Mouse (Mus musculus) lung, embryonic 16.5 days (tissue): ENCODE measurements around the gene Gm26566. TPM values are rescaled to one million over a fixed set of nuclear protein-coding genes. Genes with fewer than 3 reads are reported as not detected.

Experiments used
- ATAC-seq: fragments of 200-750 bp; cut with Nextera tagmentation; 2 replicates; pipeline ENCODE4 v1.8.0; 2017; ENCODE audit warnings: low read depth, mild to moderate bottlenecking, moderate library complexity
- H3K27ac ChIP-seq: fragments of 300-500 bp; sonication (generic); 2 replicates; pipeline ENCODE4 v1.5.1; 2014; ENCODE audit warnings: mild to moderate bottlenecking, control low read depth, low read length
- H3K27me3 ChIP-seq: fragments of 300-500 bp; sonication (generic); 2 replicates; pipeline ENCODE4 v1.6.1; 2014; ENCODE audit warnings: low read depth, low read length, mixed read lengths; ENCODE audit not compliant: control insufficient read depth, insufficient read depth
- H3K36me3 ChIP-seq: fragments of 300-500 bp; sonication (generic); 2 replicates; pipeline ENCODE4 v1.6.1; 2014; ENCODE audit warnings: low read length; ENCODE audit not compliant: control insufficient read depth, insufficient read depth
- H3K4me1 ChIP-seq: fragments of 300-500 bp; sonication (generic); replicated peaks from 2 replicates; pipeline ENCODE4 v1.6.1; 2014; ENCODE audit warnings: low read length, mixed read lengths; ENCODE audit not compliant: control insufficient read depth, insufficient read depth
- H3K4me2 ChIP-seq: fragments of 300-500 bp; sonication (generic); 2 replicates; pipeline ENCODE4 v1.6.1; 2014; ENCODE audit warnings: low read depth, low read length, control low read depth
- H3K4me3 ChIP-seq: fragments of 300-500 bp; sonication (generic); 2 replicates; pipeline ENCODE4 v1.5.1; 2014; ENCODE audit warnings: mild to moderate bottlenecking, low read length, control low read depth
- H3K9ac ChIP-seq: fragments of 300-500 bp; sonication (generic); 2 replicates; pipeline ENCODE4 v1.6.1; 2014; ENCODE audit warnings: low read length, control low read depth
- H3K9me3 ChIP-seq: fragments of 300-500 bp; sonication (generic); 2 replicates; pipeline ENCODE4 v1.6.1; 2016; ENCODE audit warnings: low read length; ENCODE audit not compliant: control insufficient read depth
- WGBS: fragments of 180-500 bp; shearing (Covaris S2); extraction: QIAGEN DNeasy Blood & Tissue Kit; methylation state at CpG from one replicate; pipeline ENCODE4 v1.1.7; 2014; 5-methylcytosine and 5-hydroxymethylcytosine counted together
- polyA plus RNA-seq: library from polyadenylated mRNA; unstranded; fragments of >200 nt; fragmentation: Nextera tagmentation; extraction: Ambion mirVana; gene quantifications from 2 replicates; pipeline ENCODE4 v1.2.1, GENCODE M21; 2015

The Gm26566 gene
- polyA plus RNA-seq, 1 experiment from 2014 or later, result 1.2 TPM

GRCm38 (mm10) chr4:88697108-88697507 is 24.5 kb upstream of the Gm26566 start:
- H3K4me1 ChIP-seq, result no peaks in the 10 kb centered on the region
- no peaks in the 10 kb centered on the region for H3K36me3 ChIP-seq
- H3K9me3 ChIP-seq, result no peaks in the 10 kb centered on the region
- H3K4me3 ChIP-seq, result no peak overlapping the region
- WGBS, result 58% methylated on average over 6 of the region's 6 CpGs
- H3K27me3 ChIP-seq, result no peaks in the 10 kb centered on the region
- no peak overlapping the region for H3K4me2 ChIP-seq
- ATAC-seq, result no peak
- H3K9ac ChIP-seq, result no peak overlapping the region
- no peak overlapping the region for H3K27ac ChIP-seq

DNA sequence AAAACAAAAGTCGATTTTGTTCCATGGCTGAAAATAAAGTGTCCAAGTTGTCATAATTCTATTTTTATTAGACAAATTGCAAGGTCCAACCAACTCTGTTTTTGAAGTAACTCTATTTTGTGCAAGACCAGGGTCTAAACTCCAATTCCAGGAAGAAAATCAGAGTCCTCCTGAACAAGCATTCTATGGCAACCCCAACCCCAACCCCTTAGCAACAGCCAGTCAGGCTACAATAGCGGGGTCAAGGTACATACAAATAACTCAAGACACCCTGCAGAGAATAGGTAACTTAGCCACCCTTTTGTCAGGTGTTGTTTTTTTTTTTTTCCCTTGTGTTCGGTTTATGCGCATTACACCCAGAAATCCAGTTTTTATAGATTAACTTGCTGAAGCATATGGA is 23.9 kb upstream of the Gm26566 start:
- no peak for ATAC-seq
- Histone ChIP-seq H3K9me3 (no peaks in the 10 kb centered on the region), H3K27me3 (no peaks in the 10 kb centered on the region), H3K36me3 (no peaks in the 10 kb centered on the region), H3K9ac (no peak overlapping the region), H3K4me3 (no peak overlapping the region), H3K4me2 (no peak overlapping the region), H3K4me1 (no peaks in the 10 kb centered on the region), H3K27ac (no peak overlapping the region)
- 78% methylated on average over 4 of the region's 4 CpGs for WGBS

DNA sequence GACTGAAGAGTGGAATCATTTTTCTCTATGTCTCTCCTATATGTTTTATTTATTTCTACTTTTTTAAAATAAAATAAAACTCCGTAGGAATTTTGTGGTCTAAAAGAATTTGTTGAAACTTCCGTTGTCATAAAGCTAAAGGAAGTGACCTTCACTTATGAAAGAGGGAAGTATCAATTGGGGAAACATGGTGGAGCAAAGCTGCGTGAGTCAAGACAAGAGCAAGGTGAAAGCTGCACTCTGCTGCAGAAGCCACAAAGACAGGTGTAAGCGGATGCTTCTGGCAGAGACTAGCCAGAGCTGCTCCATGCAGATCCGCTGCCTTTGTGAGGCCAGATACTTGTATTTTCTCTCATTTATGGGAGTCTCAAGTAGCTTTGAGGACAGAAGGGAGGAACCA is 22.8 kb upstream of the Gm26566 start:
- H3K4me3 ChIP-seq, result no peak overlapping the region
- no peaks in the 10 kb centered on the region for H3K9me3 ChIP-seq
- no peak for ATAC-seq
- no peaks in the 10 kb centered on the region for H3K4me1 ChIP-seq
- 70% methylated on average over 5 of the region's 5 CpGs for WGBS
- no peak overlapping the region for H3K9ac ChIP-seq
- H3K4me2 ChIP-seq, result no peak overlapping the region
- H3K27ac ChIP-seq, result no peak overlapping the region
- no peaks in the 10 kb centered on the region for H3K27me3 ChIP-seq
- H3K36me3 ChIP-seq, result no peaks in the 10 kb centered on the region

- Histone ChIP-seq H3K4me2 (no peak overlapping the region), H3K9ac (no peak overlapping the region), H3K27me3 (no peaks in the 10 kb centered on the region), H3K9me3 (no peaks in the 10 kb centered on the region), H3K27ac (no peak overlapping the region), H3K4me1 (no peaks in the 10 kb centered on the region), H3K4me3 (no peak overlapping the region), H3K36me3 (no peaks in the 10 kb centered on the region)
- 83% methylated on average over 1 of the region's 1 CpGs for WGBS
- no peak for ATAC-seq
Observed at GRCm38 (mm10) chr4:88699301-88699700, 22.3 kb upstream of the Gm26566 start.

GRCm38 (mm10) chr4:88705924-88706323 is 15.7 kb upstream of the Gm26566 start:
- no peak for ATAC-seq
- no peak overlapping the region for H3K9ac ChIP-seq
- no peak overlapping the region for H3K27ac ChIP-seq
- no peak overlapping the region for H3K4me2 ChIP-seq
- no peaks in the 10 kb centered on the region for H3K36me3 ChIP-seq
- H3K4me3 ChIP-seq, result no peak overlapping the region
- H3K9me3 ChIP-seq, result no peaks in the 10 kb centered on the region
- 32% methylated on average over 3 of the region's 3 CpGs for WGBS
- H3K4me1 ChIP-seq, result no peaks in the 10 kb centered on the region
- H3K27me3 ChIP-seq, result no peaks in the 10 kb centered on the region

GRCm38 (mm10) chr4:88707128-88707826 is 14.3 kb upstream of the Gm26566 start:
- no peaks in the 10 kb centered on the region for H3K9me3 ChIP-seq
- no peak for ATAC-seq
- H3K4me1 ChIP-seq, result no peaks in the 10 kb centered on the region
- H3K4me3 ChIP-seq, result no peak overlapping the region
- H3K36me3 ChIP-seq, result no peaks in the 10 kb centered on the region
- H3K27ac ChIP-seq, result no peak overlapping the region
- H3K27me3 ChIP-seq, result no peaks in the 10 kb centered on the region
- H3K9ac ChIP-seq, result no peak overlapping the region
- 79% methylated on average over 1 of the region's 1 CpGs for WGBS
- no peak overlapping the region for H3K4me2 ChIP-seq

DNA sequence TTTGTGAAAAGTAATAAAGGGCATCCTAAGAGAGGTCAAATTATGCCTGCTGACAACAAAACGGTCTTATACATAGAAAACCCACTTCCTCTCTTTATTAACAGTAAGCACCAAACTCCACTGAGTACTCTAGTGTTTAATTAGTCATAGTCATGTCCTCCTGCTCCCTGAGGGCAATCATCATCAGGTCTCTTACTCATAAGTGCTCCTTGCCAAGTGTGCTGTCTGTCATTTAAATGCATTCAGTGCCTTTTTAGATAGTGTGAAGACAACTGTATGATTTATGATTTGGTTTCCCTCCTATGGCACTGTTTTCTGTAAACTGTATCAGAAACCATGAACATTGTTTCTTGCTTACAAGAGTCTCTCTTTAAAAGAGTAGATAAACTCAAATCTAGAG is 7.3 kb upstream of the Gm26566 start:
- Histone ChIP-seq H3K9me3 (no peaks in the 10 kb centered on the region), H3K4me3 (no peak overlapping the region), H3K27me3 (no peaks in the 10 kb centered on the region), H3K4me1 (peaks cover 12% of the 10 kb centered on the region), H3K27ac (no peak overlapping the region), H3K9ac (no peak overlapping the region), H3K4me2 (no peak overlapping the region), H3K36me3 (peaks cover 19% of the 10 kb centered on the region)
- no peak for ATAC-seq
- 81% methylated on average over 1 of the region's 1 CpGs for WGBS

DNA sequence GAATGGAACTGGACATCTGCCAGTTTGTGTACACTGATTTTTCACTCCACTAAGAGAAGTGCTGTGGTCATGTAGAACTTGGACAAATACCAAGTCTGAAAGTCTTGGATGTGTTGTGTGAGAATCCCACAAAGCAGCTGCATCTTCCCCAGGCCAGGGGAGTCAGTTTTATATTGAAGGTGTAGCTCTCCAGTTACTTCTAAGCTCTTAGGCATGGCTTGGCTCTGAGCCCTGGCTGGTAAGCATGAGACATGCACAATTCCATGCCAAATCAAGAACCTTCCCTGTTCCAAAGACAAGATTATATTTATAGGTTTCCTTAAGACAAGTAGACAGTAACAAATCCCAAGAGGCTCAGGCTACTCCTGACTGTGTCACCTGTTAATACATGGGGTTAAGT is 6.5 kb upstream of the Gm26566 start:
- H3K4me2 ChIP-seq, result no peak overlapping the region
- no peak overlapping the region for H3K9ac ChIP-seq
- no peak; the same call in 1 of the 2 replicates for ATAC-seq
- H3K4me1 ChIP-seq, result peaks cover 14% of the 10 kb centered on the region
- H3K27me3 ChIP-seq, result no peaks in the 10 kb centered on the region
- H3K36me3 ChIP-seq, result peaks cover 20% of the 10 kb centered on the region
- H3K4me3 ChIP-seq, result no peak overlapping the region
- H3K27ac ChIP-seq, result no peak overlapping the region
- no peaks in the 10 kb centered on the region for H3K9me3 ChIP-seq

GRCm38 (mm10) chr4:88718715-88719114 is 2.9 kb upstream of the Gm26566 start:
- no peaks in the 10 kb centered on the region for H3K9me3 ChIP-seq
- peaks cover 23% of the 10 kb centered on the region for H3K4me1 ChIP-seq
- H3K36me3 ChIP-seq, result peaks cover 23% of the 10 kb centered on the region
- 18% methylated on average over 1 of the region's 1 CpGs for WGBS
- no peak for ATAC-seq
- peak overlapping the region; percentile 61 for H3K4me2 ChIP-seq
- no peak overlapping the region; the same call in 1 of the 2 replicates for H3K27ac ChIP-seq
- no peaks in the 10 kb centered on the region for H3K27me3 ChIP-seq
- H3K9ac ChIP-seq, result peak overlapping the region; percentile 37
- peak overlapping the region; percentile 40 for H3K4me3 ChIP-seq
